Mouse (Mus musculus) NIH3T3 (cell line): ENCODE results near the gene Syngap1.

Experiments
- DNase-seq: peaks from one replicate; pipeline ENCODE4 v3.0.0-alpha.2; 2012; ENCODE audit warnings: low read depth

Gene Syngap1

GRCm38 (mm10) chr17:26936921-26937695 is 3.9 kb upstream of the Syngap1 start:
- no peak for DNase-seq

GRCm38 (mm10) chr17:26937883-26938695 is 3.0 kb upstream of the Syngap1 start:
- DNase-seq = no peak

- no peak for DNase-seq
Measured at GRCm38 (mm10) chr17:26938731-26939130, 2.3 kb upstream of the Syngap1 start.

GRCm38 (mm10) chr17:26939178-26939972 is 1.7 kb upstream of the Syngap1 start, which contains the start of gene Cuta:
Gene Cuta (minus strand): TSS chr17:26939569.
- peak; percentile 100 for DNase-seq

- DNase-seq = no peak
Measured at GRCm38 (mm10) chr17:26939973-26940300, 1.1 kb upstream of the Syngap1 start.

GRCm38 (mm10) chr17:26941841-26942570 is 953 bp downstream of the Syngap1 start:
- DNase-seq = peak; percentile 41

GRCm38 (mm10) chr17:26945824-26946495 is 4.9 kb downstream of the Syngap1 start:
- DNase-seq = no peak

GRCm38 (mm10) chr17:26946567-26946966 is 5.5 kb downstream of the Syngap1 start:
- DNase-seq = no peak

GRCm38 (mm10) chr17:26947231-26948100 is 6.4 kb downstream of the Syngap1 start:
- DNase-seq = no peak

- peak; percentile 59 for DNase-seq
Measured at GRCm38 (mm10) chr17:26948316-26949050, 7.4 kb downstream of the Syngap1 start.

- peak; percentile 45 for DNase-seq
Measured at GRCm38 (mm10) chr17:26949051-26949577, 8.1 kb downstream of the Syngap1 start.

GRCm38 (mm10) chr17:26949866-26950265 is 8.8 kb downstream of the Syngap1 start:
- DNase-seq = peak; percentile 22

- DNase-seq = no peak
Measured at GRCm38 (mm10) chr17:26950560-26951288, 9.7 kb downstream of the Syngap1 start.

GRCm38 (mm10) chr17:26951406-26951805 is 10.4 kb downstream of the Syngap1 start:
- peak; percentile 26 for DNase-seq

- DNase-seq = no peak
Measured at GRCm38 (mm10) chr17:26951952-26952877, 11.2 kb downstream of the Syngap1 start.

GRCm38 (mm10) chr17:26953201-26953600 is 12.1 kb downstream of the Syngap1 start:
- no peak for DNase-seq

GRCm38 (mm10) chr17:26953726-26954125 is 12.7 kb downstream of the Syngap1 start:
- DNase-seq = peak; percentile 53
